Mouse (Mus musculus): ENCODE results near the gene Mgat4d. TPM values are rescaled to one million over a fixed set of nuclear protein-coding genes. Genes with fewer than 3 reads are reported as not detected.

The Mgat4d gene
- total RNA-seq (2023) = not detected

DNA sequence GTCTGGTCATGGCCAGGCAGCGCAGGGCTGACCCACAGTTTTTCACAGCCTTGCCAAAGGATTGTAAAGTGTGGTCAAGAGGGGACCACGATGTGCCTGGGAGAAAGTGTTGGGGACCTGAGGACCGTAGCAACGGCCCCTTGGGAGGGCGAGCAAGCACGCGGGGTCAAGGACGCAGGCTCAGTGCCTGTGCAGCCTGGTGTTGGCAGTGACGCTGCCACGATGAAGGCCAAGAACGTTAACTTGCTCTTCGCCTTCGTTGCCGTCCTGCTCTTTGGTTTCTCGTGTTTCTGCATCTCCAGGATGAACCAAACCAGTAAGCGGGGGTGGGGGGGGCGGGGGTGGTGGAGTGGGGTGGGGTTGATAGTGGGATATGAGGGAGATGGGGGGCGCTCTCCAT lies at the start of gene Mgat4d:
Gene Mgat4d, plus strand, starts transcription at position 209 of the 400 bp plus-strand sequence.

GRCm38 (mm10) chr8:83331899-83332697 lies 16.2 kb upstream of the Mgat4d start, which contains the start of gene Elmod2:
Gene Elmod2 (minus strand): TSS chr8:83332486.

GRCm38 (mm10) chr8:83389316-83390005 lies 41.2 kb downstream of the Mgat4d start, which contains the start of gene Clgn:
Gene Clgn (plus strand): TSS chr8:83389867.

Other genes with a start within 250 kb of the Mgat4d start
- gene Tbc1d9, start 183.1 kb upstream of the Mgat4d start, total RNA-seq (2023) = 1 to 10 TPM; 4.7 to 5.9 TPM
- under 1 TPM in 1 of 2 experiments, not detected in 1; 0.71 TPM for gene Gm10645, start 182.3 kb upstream of the Mgat4d start, total RNA-seq (2023)
- gene Ucp1, start 58.1 kb upstream of the Mgat4d start, total RNA-seq (2023) = not detected
- gene Elmod2, start 16.0 kb upstream of the Mgat4d start, total RNA-seq (2023) = 10 to 100 TPM; 10.5 to 10.6 TPM
- under 1 TPM in 1 of 2 experiments, not detected in 1; 0.11 TPM for gene Clgn, start 41.4 kb downstream of the Mgat4d start, total RNA-seq (2023)
- gene Scoc, start 109.9 kb downstream of the Mgat4d start, total RNA-seq (2023) = 10 to 100 TPM; 11.6 to 20.2 TPM
- gene Olfr370, start 187.3 kb downstream of the Mgat4d start, total RNA-seq (2023) = not detected
- gene Ndufb7, start 218.2 kb downstream of the Mgat4d start, total RNA-seq (2023) = 100 to 1,000 TPM; 132 to 133 TPM